Mouse (Mus musculus): Measurements from ENCODE around the gene Ccdc58.
"Not testable (repeated sequence)": the region's sequence is repeated elsewhere in the genome, so short reads cannot be mapped to it uniquely, and the experiment has no call there.

Ccdc58 gene

GRCm38 (mm10) chr16:36079916-36080315, 8.4 kb downstream of the Ccdc58 start:
- DNase-seq, result no peak

- DNase-seq, result no peak
Measured at GRCm38 (mm10) chr16:36087846-36088245, 16.4 kb downstream of the Ccdc58 start.

- no peak for DNase-seq
Measured at GRCm38 (mm10) chr16:36089065-36089464, 17.6 kb downstream of the Ccdc58 start.

- no peak for DNase-seq
Measured at GRCm38 (mm10) chr16:36089850-36090616, 18.5 kb downstream of the Ccdc58 start.

- no peak for DNase-seq
Measured at GRCm38 (mm10) chr16:36090785-36091509, 19.5 kb downstream of the Ccdc58 start.

- DNase-seq, result no peak
Measured at GRCm38 (mm10) chr16:36094079-36094478, 22.6 kb downstream of the Ccdc58 start.

- not testable (repeated sequence) for DNase-seq
Measured at GRCm38 (mm10) chr16:36097813-36098499, 26.5 kb downstream of the Ccdc58 start.

GRCm38 (mm10) chr16:36101526-36101925, 30.0 kb downstream of the Ccdc58 start:
- DNase-seq, result no peak

GRCm38 (mm10) chr16:36102211-36102610, 30.7 kb downstream of the Ccdc58 start:
- DNase-seq, result no peak

- not testable (repeated sequence) for DNase-seq
Measured at GRCm38 (mm10) chr16:36111486-36111885, 40.0 kb downstream of the Ccdc58 start.

- DNase-seq, result not testable (repeated sequence)
Measured at GRCm38 (mm10) chr16:36115751-36116150, 44.3 kb downstream of the Ccdc58 start.

- no peak for DNase-seq
Measured at GRCm38 (mm10) chr16:36128092-36128491, 56.6 kb downstream of the Ccdc58 start.

GRCm38 (mm10) chr16:36131141-36131540, 59.7 kb downstream of the Ccdc58 start, which contains the start of gene Csta1:
Gene Csta1 (minus strand): TSS chr16:36131241.
- no peak for DNase-seq

- DNase-seq, result no peak
Measured at GRCm38 (mm10) chr16:36138201-36138600, 66.7 kb downstream of the Ccdc58 start.
